Mouse (Mus musculus) right cerebral cortex, postnatal 14 days (tissue): ENCODE measurements at regions not wholly inside any gene's neighbourhood (a gene's known extent, or its start where the extent isn't known, plus 50 kb on each side); places are given as distances from the start of the nearest gene placed in this dataset.
A peak's percentile ranks its signal among the peaks of the same experiment; 100 is the strongest.

Source experiments
- DNase-seq: peaks from one replicate; pipeline ENCODE4 v3.0.0; 2022

- peak; percentile 8 for DNase-seq
Observed at GRCm38 (mm10) chr10:92333042-92333774, 389.0 kb downstream of the Nedd1 start.

GRCm38 (mm10) chr10:92330150-92330549 lies 392.1 kb downstream of the Nedd1 start:
- no peak for DNase-seq

GRCm38 (mm10) chr10:92329661-92330060 lies 392.6 kb downstream of the Nedd1 start:
- no peak for DNase-seq

GRCm38 (mm10) chr10:92325284-92325989 lies 396.8 kb downstream of the Nedd1 start:
- no peak for DNase-seq

- DNase-seq = no peak
Observed at GRCm38 (mm10) chr10:92314606-92315005, 407.6 kb downstream of the Nedd1 start.

GRCm38 (mm10) chr10:92312278-92312677 lies 409.9 kb downstream of the Nedd1 start:
- DNase-seq = no peak

- DNase-seq = no peak
Observed at GRCm38 (mm10) chr10:92308643-92309042, 413.6 kb downstream of the Nedd1 start.

GRCm38 (mm10) chr10:92307861-92308260 lies 414.4 kb downstream of the Nedd1 start:
- DNase-seq = no peak

- no peak for DNase-seq
Observed at GRCm38 (mm10) chr10:92298693-92299092, 423.5 kb downstream of the Nedd1 start.

GRCm38 (mm10) chr10:92296837-92297236 lies 425.4 kb downstream of the Nedd1 start:
- DNase-seq = no peak

GRCm38 (mm10) chr10:92296303-92296702 lies 425.9 kb downstream of the Nedd1 start:
- no peak for DNase-seq

GRCm38 (mm10) chr10:92293261-92293660 lies 429.0 kb downstream of the Nedd1 start:
- DNase-seq = no peak

GRCm38 (mm10) chr10:92289230-92289629 lies 433.0 kb downstream of the Nedd1 start:
- DNase-seq = no peak

GRCm38 (mm10) chr10:92284231-92284630 lies 438.0 kb downstream of the Nedd1 start:
- DNase-seq = no peak

- DNase-seq = no peak
Observed at GRCm38 (mm10) chr10:92277981-92278380, 444.2 kb downstream of the Nedd1 start.

- DNase-seq = no peak
Observed at GRCm38 (mm10) chr10:92257815-92258214, 464.4 kb downstream of the Nedd1 start.

- DNase-seq = no peak
Observed at GRCm38 (mm10) chr10:92248648-92249047, 473.6 kb downstream of the Nedd1 start.

- no peak for DNase-seq
Observed at GRCm38 (mm10) chr10:92247449-92247805, 474.8 kb downstream of the Nedd1 start.

- no peak for DNase-seq
Observed at GRCm38 (mm10) chr10:92246785-92247448, 475.3 kb downstream of the Nedd1 start.

GRCm38 (mm10) chr10:92242714-92243440 lies 479.3 kb downstream of the Nedd1 start:
- peak; percentile 18 for DNase-seq

- no peak for DNase-seq
Observed at GRCm38 (mm10) chr10:92237881-92238280, 484.3 kb downstream of the Nedd1 start.

- no peak for DNase-seq
Observed at GRCm38 (mm10) chr10:92232081-92232480, 490.1 kb downstream of the Nedd1 start.

GRCm38 (mm10) chr10:92225818-92226217 lies 496.4 kb downstream of the Nedd1 start:
- DNase-seq = peak; percentile 9
